Mouse (Mus musculus) liver, embryonic 16.5 days (tissue): Measurements from ENCODE around the gene Mall. TPM values are rescaled to one million over a fixed set of nuclear protein-coding genes. Genes with fewer than 3 reads are reported as not detected.

Experiments used
- ATAC-seq: fragments of 200-750 bp; cut with Nextera tagmentation; 2 replicates; pipeline ENCODE4 v1.8.0; 2017; ENCODE audit warnings: low read depth, mild to moderate bottlenecking, moderate number of reproducible peaks, moderate library complexity
- H3K27ac ChIP-seq: fragments of 300-500 bp; sonication (generic); 2 replicates; pipeline ENCODE4 v1.5.1; 2014; ENCODE audit warnings: mild to moderate bottlenecking, low read length
- H3K27me3 ChIP-seq: fragments of 300-500 bp; sonication (generic); 2 replicates; pipeline ENCODE4 v1.6.1; 2014; ENCODE audit warnings: low read depth, low read length, mixed read lengths; ENCODE audit not compliant: control insufficient read depth, insufficient read depth
- H3K36me3 ChIP-seq: fragments of 300-500 bp; sonication (generic); 2 replicates; pipeline ENCODE4 v1.6.1; 2014; ENCODE audit warnings: mild to moderate bottlenecking; ENCODE audit not compliant: control insufficient read depth, insufficient read depth
- H3K4me1 ChIP-seq: fragments of 300-500 bp; sonication (generic); 2 replicates; pipeline ENCODE4 v1.6.1; 2014; ENCODE audit warnings: low read depth, low read length, mixed read lengths; ENCODE audit not compliant: control insufficient read depth
- H3K4me2 ChIP-seq: fragments of 300-500 bp; sonication (generic); 2 replicates; pipeline ENCODE4 v1.6.1; 2014; ENCODE audit warnings: low read depth, low read length, mixed read lengths
- H3K4me3 ChIP-seq: fragments of 300-500 bp; sonication (generic); 2 replicates; pipeline ENCODE4 v1.5.1; 2014; ENCODE audit warnings: low read depth, mild to moderate bottlenecking, low read length
- H3K9ac ChIP-seq: fragments of 300-500 bp; sonication (generic); 2 replicates; pipeline ENCODE4 v1.6.1; 2014; ENCODE audit warnings: low read depth, low read length
- H3K9me3 ChIP-seq: fragments of 300-500 bp; sonication (generic); replicated peaks from 2 replicates; pipeline ENCODE4 v1.6.1; 2016; ENCODE audit warnings: low read length; ENCODE audit not compliant: control insufficient read depth
- WGBS: fragments of 180-500 bp; shearing (Covaris S2); extraction: QIAGEN DNeasy Blood & Tissue Kit; methylation state at CpG from one replicate; pipeline ENCODE4 v1.1.7; 2014; ENCODE audit not compliant: insufficient replicate concordance; 5-methylcytosine and 5-hydroxymethylcytosine counted together
- polyA plus RNA-seq: library from polyadenylated mRNA; unstranded; fragments of >200 nt; fragmentation: Nextera tagmentation; extraction: Ambion mirVana; gene quantifications from 2 replicates; pipeline ENCODE4 v1.2.1, GENCODE M21; 2015

Mall gene
- polyA plus RNA-seq, 1 experiment from 2014 or later, result 0.25 TPM

DNA sequence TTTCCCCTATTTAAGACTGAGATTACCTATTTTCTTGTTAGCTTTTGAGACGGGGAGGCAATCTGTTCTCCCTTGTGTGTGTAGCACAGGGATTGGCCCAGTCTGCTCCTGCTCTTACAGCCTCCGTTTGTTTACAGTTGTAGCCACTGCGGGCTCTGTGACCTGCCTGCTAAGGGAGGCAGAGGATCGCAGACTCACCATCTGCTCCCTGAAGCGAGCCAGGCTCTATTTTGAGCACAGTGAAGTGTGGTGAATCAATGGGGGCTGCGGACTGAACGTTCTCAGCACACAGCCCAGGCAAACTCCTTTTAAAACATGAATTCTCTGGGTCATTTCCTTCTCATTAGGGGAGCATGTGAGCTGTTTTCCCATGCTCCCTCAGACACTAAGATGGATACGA is 27.4 kb upstream of the Mall start:
- H3K4me2 ChIP-seq, result no peak overlapping the region
- H3K9ac ChIP-seq, result no peak overlapping the region
- ATAC-seq, result no peak
- no peaks in the 10 kb centered on the region for H3K9me3 ChIP-seq
- no peak overlapping the region for H3K4me3 ChIP-seq
- H3K27ac ChIP-seq, result no peak overlapping the region
- H3K4me1 ChIP-seq, result peaks cover 4% of the 10 kb centered on the region; the same call in 1 of the 2 replicates
- no peaks in the 10 kb centered on the region for H3K36me3 ChIP-seq
- no peaks in the 10 kb centered on the region for H3K27me3 ChIP-seq
- 37% methylated on average over 8 of the region's 8 CpGs for WGBS

- H3K27me3 ChIP-seq, result no peaks in the 10 kb centered on the region
- H3K27ac ChIP-seq, result no peak overlapping the region
- no peaks in the 10 kb centered on the region for H3K4me1 ChIP-seq
- H3K4me3 ChIP-seq, result no peak overlapping the region
- no peak overlapping the region for H3K9ac ChIP-seq
- no peak for ATAC-seq
- 76% methylated on average over 4 of the region's 4 CpGs for WGBS
- no peaks in the 10 kb centered on the region for H3K9me3 ChIP-seq
- no peak overlapping the region for H3K4me2 ChIP-seq
- no peaks in the 10 kb centered on the region for H3K36me3 ChIP-seq
These were observed 24.4 kb upstream of the Mall start for GRCm38 (mm10) chr2:127754113-127754512.

DNA sequence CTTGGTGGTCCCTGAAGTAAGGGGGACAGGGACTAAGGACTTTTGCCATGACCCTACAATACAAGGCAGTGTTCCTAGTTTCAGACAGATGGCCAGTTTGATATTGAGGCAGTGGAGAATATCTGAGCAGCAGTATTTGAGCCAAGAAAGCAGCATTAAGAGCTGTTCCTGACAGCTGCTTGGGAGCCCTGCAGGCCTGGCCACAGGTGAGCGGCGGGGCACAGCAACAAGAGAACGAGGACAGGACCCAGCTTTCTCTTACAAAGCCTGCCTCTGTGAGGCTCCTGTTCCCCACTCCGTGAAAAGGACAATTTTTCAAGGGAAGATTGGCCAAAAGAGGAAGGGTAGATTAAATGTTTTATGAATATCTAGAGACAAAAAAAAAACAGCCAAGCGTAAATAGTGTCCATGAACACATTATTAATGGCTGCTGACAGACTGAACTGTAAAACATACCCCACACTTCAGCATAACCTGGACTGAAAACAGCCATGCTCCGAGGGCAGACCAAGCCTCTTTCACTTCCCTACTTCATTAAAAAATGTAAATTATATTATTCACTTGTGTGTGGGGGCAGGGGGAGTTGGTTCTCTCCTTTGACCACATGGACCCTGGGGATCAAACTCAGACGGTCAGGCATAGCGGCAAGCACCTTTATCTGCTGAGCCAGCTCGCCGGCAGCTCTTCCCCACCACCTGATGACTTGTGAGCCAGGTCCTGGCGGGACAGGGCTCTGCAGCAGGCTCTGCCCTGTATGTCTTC is 22.3 kb upstream of the Mall start:
- H3K27me3 ChIP-seq, result no peaks in the 10 kb centered on the region
- ATAC-seq, result no peak
- no peak overlapping the region for H3K27ac ChIP-seq
- H3K4me1 ChIP-seq, result no peaks in the 10 kb centered on the region
- WGBS, result 64% methylated on average over 11 of the region's 11 CpGs
- H3K4me3 ChIP-seq, result no peak overlapping the region
- H3K9me3 ChIP-seq, result no peaks in the 10 kb centered on the region
- H3K36me3 ChIP-seq, result no peaks in the 10 kb centered on the region
- H3K9ac ChIP-seq, result no peak overlapping the region
- H3K4me2 ChIP-seq, result no peak overlapping the region

GRCm38 (mm10) chr2:127749376-127749775 is 19.6 kb upstream of the Mall start:
- H3K4me1 ChIP-seq, result no peaks in the 10 kb centered on the region
- no peaks in the 10 kb centered on the region for H3K36me3 ChIP-seq
- 67% methylated on average over 1 of the region's 1 CpGs for WGBS

GRCm38 (mm10) chr2:127748316-127748715 is 18.6 kb upstream of the Mall start:
- Histone ChIP-seq H3K9me3 (no peaks in the 10 kb centered on the region), H3K4me2 (no peak overlapping the region), H3K4me3 (no peak overlapping the region), H3K27ac (no peak overlapping the region), H3K4me1 (no peaks in the 10 kb centered on the region), H3K36me3 (no peaks in the 10 kb centered on the region), H3K9ac (no peak overlapping the region), H3K27me3 (no peaks in the 10 kb centered on the region)
- 59% methylated on average over 7 of the region's 7 CpGs for WGBS
- no peak for ATAC-seq

More at GRCm38 (mm10) chr2:127749376-127749775, 19.6 kb upstream of the Mall start:
- Histone ChIP-seq H3K4me2 (no peak overlapping the region), H3K27ac (no peak overlapping the region), H3K9me3 (no peaks in the 10 kb centered on the region), H3K27me3 (no peaks in the 10 kb centered on the region), H3K9ac (no peak overlapping the region), H3K4me3 (no peak overlapping the region)
- ATAC-seq, result no peak

DNA sequence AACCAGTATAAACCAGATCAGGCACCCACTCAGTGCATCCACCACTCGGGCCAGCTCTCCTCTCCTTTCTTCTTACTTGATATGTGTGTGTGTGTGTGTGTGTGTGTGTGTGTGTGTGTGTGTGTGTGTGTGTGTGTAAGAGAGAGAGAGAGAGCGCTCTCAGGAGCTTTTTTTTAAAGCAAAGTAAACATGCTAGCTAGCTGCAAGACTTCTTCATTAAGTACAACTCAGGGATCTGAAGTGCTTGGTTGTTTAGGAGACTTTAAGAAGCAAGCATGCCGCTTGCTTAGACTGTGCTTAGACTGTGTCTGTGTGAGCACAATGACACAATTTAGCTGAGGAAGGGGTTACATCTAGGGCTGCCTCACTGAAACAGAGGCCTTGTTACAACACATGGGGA is 12.9 kb upstream of the Mall start:
- Histone ChIP-seq H3K9me3 (no peaks in the 10 kb centered on the region), H3K27ac (no peak overlapping the region), H3K4me2 (no peak overlapping the region), H3K4me1 (no peaks in the 10 kb centered on the region), H3K36me3 (no peaks in the 10 kb centered on the region), H3K9ac (no peak overlapping the region), H3K27me3 (no peaks in the 10 kb centered on the region), H3K4me3 (no peak overlapping the region)
- WGBS, result 70% methylated on average over 3 of the region's 3 CpGs
- no peak for ATAC-seq

GRCm38 (mm10) chr2:127740756-127741519 is 11.2 kb upstream of the Mall start:
- 62% methylated on average over 9 of the region's 9 CpGs for WGBS
- H3K9me3 ChIP-seq, result no peaks in the 10 kb centered on the region
- H3K27me3 ChIP-seq, result no peaks in the 10 kb centered on the region; the same call in 1 of the 2 replicates
- no peak overlapping the region for H3K4me3 ChIP-seq
- H3K27ac ChIP-seq, result no peak overlapping the region
- no peaks in the 10 kb centered on the region for H3K4me1 ChIP-seq
- no peak for ATAC-seq
- H3K9ac ChIP-seq, result no peak overlapping the region
- no peak overlapping the region for H3K4me2 ChIP-seq
- H3K36me3 ChIP-seq, result no peaks in the 10 kb centered on the region

- WGBS, result 61% methylated on average over 3 of the region's 3 CpGs
- no peak for ATAC-seq
- no peak overlapping the region for H3K4me2 ChIP-seq
- H3K9ac ChIP-seq, result no peak overlapping the region
- no peaks in the 10 kb centered on the region for H3K36me3 ChIP-seq
- H3K4me1 ChIP-seq, result no peaks in the 10 kb centered on the region
- no peak overlapping the region for H3K4me3 ChIP-seq
- no peak overlapping the region for H3K27ac ChIP-seq
- H3K27me3 ChIP-seq, result no peaks in the 10 kb centered on the region; the same call in 1 of the 2 replicates
- no peaks in the 10 kb centered on the region for H3K9me3 ChIP-seq
These were observed 8.2 kb upstream of the Mall start for GRCm38 (mm10) chr2:127737885-127738284.

DNA sequence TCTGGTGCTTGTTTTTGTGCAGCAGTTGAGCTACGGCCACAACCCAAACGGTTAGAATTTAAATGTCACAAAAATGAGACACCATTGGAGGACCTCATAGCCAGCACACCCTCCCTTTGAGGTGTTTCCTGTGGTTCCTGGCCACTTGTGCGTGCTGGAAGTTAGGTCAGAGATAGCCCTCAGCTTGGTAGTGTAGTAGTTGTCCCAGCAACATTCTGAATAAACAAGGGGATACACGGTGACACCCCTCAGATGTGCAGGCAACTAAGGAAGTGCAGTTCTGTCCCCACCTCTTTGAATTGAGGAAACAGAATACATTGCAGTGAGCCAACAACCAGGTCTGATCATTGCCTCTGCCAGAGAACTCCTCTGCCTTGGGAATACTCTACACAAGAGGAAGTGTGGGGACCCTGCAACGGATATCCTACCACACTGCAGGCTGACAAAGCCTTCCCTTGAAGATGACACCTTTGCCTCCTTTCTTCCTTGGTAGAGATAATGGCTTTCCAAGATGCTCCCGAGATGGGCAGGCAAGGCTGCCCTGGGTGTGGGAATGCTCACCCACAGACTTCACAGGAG is 7.0 kb upstream of the Mall start:
- no peak for ATAC-seq

More for the DNA sequence above, 7.0 kb upstream of the Mall start:
- no peaks in the 10 kb centered on the region for H3K4me1 ChIP-seq
- no peak overlapping the region for H3K27ac ChIP-seq
- no peaks in the 10 kb centered on the region; the same call in 1 of the 2 replicates for H3K27me3 ChIP-seq
- H3K36me3 ChIP-seq, result no peaks in the 10 kb centered on the region
- H3K9ac ChIP-seq, result no peak overlapping the region
- no peak overlapping the region for H3K4me3 ChIP-seq
- H3K4me2 ChIP-seq, result no peak overlapping the region
- 23% methylated on average over 6 of the region's 6 CpGs for WGBS
- H3K9me3 ChIP-seq, result no peaks in the 10 kb centered on the region
